Mouse (Mus musculus) MEL (cell line): ENCODE results near the gene Fam19a5. TPM values are rescaled to one million over a fixed set of nuclear protein-coding genes. Genes with fewer than 3 reads are reported as not detected.

Experiments
- DNase-seq: peaks from one replicate; pipeline ENCODE4 v3.0.0; 2011; ENCODE audit warnings: low read depth, low spot score
- H3K27ac ChIP-seq: 2 replicates; pipeline ENCODE4 v1.5.1; 2012; ENCODE audit warnings: low read depth, mild to moderate bottlenecking, control low read depth, low read length, moderate library complexity; ENCODE audit not compliant: control insufficient read depth
- H3K27me3 ChIP-seq, 2 experiments: fragments of 150-350 bp in 1 of 2; sonication (generic) in 1 of 2; 2 replicates each; pipeline ENCODE4 v1.6.1; 2012; ENCODE audit warnings: low read length in 2 of 2, mild to moderate bottlenecking in 2 of 2, improper control_type of control experiment in 1 of 2, moderate library complexity in 1 of 2; ENCODE audit not compliant: insufficient read depth in 2 of 2, control insufficient read depth in 1 of 2
- H3K36me3 ChIP-seq, 2 experiments: 2 replicates each; pipeline ENCODE4 v1.6.1; 2012 to 2014; ENCODE audit warnings: low read length in 2 of 2, improper control_type of control experiment in 1 of 2, inconsistent platforms in 1 of 2, mild to moderate bottlenecking in 1 of 2; ENCODE audit not compliant: insufficient read depth in 2 of 2, control insufficient read depth in 1 of 2
- H3K4me1 ChIP-seq, 2 experiments: fragments of 150-350 bp in 1 of 2; sonication (generic) in 1 of 2; 2 replicates each; pipeline ENCODE4 v1.6.1; 2012; ENCODE audit warnings: low read length in 2 of 2, improper control_type of control experiment in 1 of 2, mild to moderate bottlenecking in 1 of 2; ENCODE audit not compliant: insufficient read depth in 2 of 2, control insufficient read depth in 1 of 2
- H3K4me3 ChIP-seq, 2 experiments: fragments of 150-350 bp in 1 of 2; sonication (generic) in 1 of 2; 2 replicates each; pipeline ENCODE4 v1.5.1; 2012; ENCODE audit warnings: low read depth in 2 of 2, low read length in 2 of 2, mild to moderate bottlenecking in 2 of 2, moderate library complexity in 2 of 2, control low read depth in 1 of 2, improper control_type of control experiment in 1 of 2; ENCODE audit not compliant: control insufficient read depth in 1 of 2, insufficient read depth in 1 of 2
- H3K79me2 ChIP-seq: 2 replicates; pipeline ENCODE4 v1.6.1; 2012; ENCODE audit warnings: mild to moderate bottlenecking, low read length, moderate library complexity; ENCODE audit not compliant: control insufficient read depth, poor library complexity, insufficient read depth
- H3K9ac ChIP-seq: 2 replicates; pipeline ENCODE4 v1.6.1; 2012; ENCODE audit warnings: low read depth, mild to moderate bottlenecking, control low read depth, low read length, moderate library complexity; ENCODE audit not compliant: control insufficient read depth, poor library complexity, severe bottlenecking
- H3K9me3 ChIP-seq: fragments of 150-350 bp; sonication (generic); replicated peaks from 2 replicates; pipeline ENCODE4 v1.6.1; 2012; ENCODE audit warnings: mild to moderate bottlenecking, low read length, improper control_type of control experiment, moderate library complexity; ENCODE audit not compliant: insufficient read depth
- CHD1 ChIP-seq: IDR thresholded peaks from 2 replicates; pipeline ENCODE4 v1.6.1; 2012; ENCODE audit warnings: low read depth, mild to moderate bottlenecking, inconsistent platforms, low read length, improper control_type of control experiment
- CTCF ChIP-seq, 3 experiments: IDR thresholded peaks in 2 of 3; conservative IDR thresholded peaks in 1 of 3; 2 replicates each; pipeline ENCODE4 v1.5.1; 2011 to 2012; ENCODE audit warnings: low read length in 3 of 3, low read depth in 2 of 3, mild to moderate bottlenecking in 2 of 3, improper control_type of control experiment in 1 of 3, inconsistent platforms in 1 of 3, mixed read lengths in 1 of 3, moderate library complexity in 1 of 3; ENCODE audit not compliant: control insufficient read depth in 1 of 3, insufficient read depth in 1 of 3, poor library complexity in 1 of 3, severe bottlenecking in 1 of 3
- EP300 ChIP-seq, 2 experiments: IDR thresholded peaks; 2 replicates each; pipeline ENCODE4 v1.6.1; 2011; ENCODE audit warnings: improper control_type of control experiment in 2 of 2, low read length in 2 of 2, low read depth in 1 of 2, mild to moderate bottlenecking in 1 of 2
- ETS1 ChIP-seq: IDR thresholded peaks from 2 replicates; pipeline ENCODE4 v1.6.1; 2012; ENCODE audit warnings: low read depth, mild to moderate bottlenecking, inconsistent platforms, low read length, improper control_type of control experiment, moderate library complexity
- MAFK ChIP-seq: IDR thresholded peaks from 2 replicates; pipeline ENCODE4 v1.6.1; 2011; ENCODE audit warnings: low read depth, mild to moderate bottlenecking, low read length, improper control_type of control experiment, borderline replicate concordance
- MAZ ChIP-seq: IDR thresholded peaks from 2 replicates; pipeline ENCODE4 v1.6.1; 2012; ENCODE audit warnings: low read depth, mild to moderate bottlenecking, inconsistent platforms, low read length, improper control_type of control experiment
- MXI1 ChIP-seq: IDR thresholded peaks from 2 replicates; pipeline ENCODE4 v1.6.1; 2011; ENCODE audit warnings: mild to moderate bottlenecking, low read depth, low read length, improper control_type of control experiment
- POLR2A ChIP-seq, 2 experiments: IDR thresholded peaks; 2 replicates each; pipeline ENCODE4 v1.6.1; 2011 to 2012; ENCODE audit warnings: low read length in 2 of 2, mild to moderate bottlenecking in 2 of 2, control low read depth in 1 of 2, improper control_type of control experiment in 1 of 2, low read depth in 1 of 2, moderate library complexity in 1 of 2; ENCODE audit not compliant: control insufficient read depth in 1 of 2, insufficient read depth in 1 of 2, poor library complexity in 1 of 2
- RCOR1 ChIP-seq: IDR thresholded peaks from 2 replicates; pipeline ENCODE4 v1.6.1; 2012; ENCODE audit warnings: low read depth, mild to moderate bottlenecking, inconsistent platforms, low read length, improper control_type of control experiment
- SIN3A ChIP-seq: IDR thresholded peaks from 2 replicates; pipeline ENCODE4 v1.6.1; 2012; ENCODE audit warnings: low read length, improper control_type of control experiment, inconsistent platforms
- TCF12 ChIP-seq: IDR thresholded peaks from 2 replicates; pipeline ENCODE4 v1.6.1; 2014; ENCODE audit warnings: low read depth, mild to moderate bottlenecking, inconsistent platforms, low read length, improper control_type of control experiment, moderate library complexity
- ZMIZ1 ChIP-seq: IDR thresholded peaks from 2 replicates; pipeline ENCODE4 v1.6.1; 2012; ENCODE audit warnings: low read depth, mild to moderate bottlenecking, inconsistent platforms, low read length, improper control_type of control experiment, moderate library complexity
- polyA plus RNA-seq, 2 experiments: library from polyadenylated mRNA; stranded (reverse) in 1 of 2; unstranded in 1 of 2; fragments of >175 nt in 1 of 2; fragments of >200 nt in 1 of 2; gene quantifications; 2 replicates each; pipeline versions ENCODE4 v1.2.1 to v1.2.4; 2012; ENCODE audit warnings: low replicate concordance in 2 of 2, low read depth in 1 of 2; ENCODE audit not compliant: insufficient read length in 2 of 2, insufficient read depth in 1 of 2, missing spikeins in 1 of 2
- total RNA-seq: library from RNA; depleted of rRNA; stranded (reverse); fragments of 300-350 nt; gene quantifications from 2 replicates; pipeline ENCODE4 v1.2.3, GENCODE M21; 2012

The Fam19a5 gene
- total and polyA plus RNA-seq, 3 experiments, result not detected

DNA sequence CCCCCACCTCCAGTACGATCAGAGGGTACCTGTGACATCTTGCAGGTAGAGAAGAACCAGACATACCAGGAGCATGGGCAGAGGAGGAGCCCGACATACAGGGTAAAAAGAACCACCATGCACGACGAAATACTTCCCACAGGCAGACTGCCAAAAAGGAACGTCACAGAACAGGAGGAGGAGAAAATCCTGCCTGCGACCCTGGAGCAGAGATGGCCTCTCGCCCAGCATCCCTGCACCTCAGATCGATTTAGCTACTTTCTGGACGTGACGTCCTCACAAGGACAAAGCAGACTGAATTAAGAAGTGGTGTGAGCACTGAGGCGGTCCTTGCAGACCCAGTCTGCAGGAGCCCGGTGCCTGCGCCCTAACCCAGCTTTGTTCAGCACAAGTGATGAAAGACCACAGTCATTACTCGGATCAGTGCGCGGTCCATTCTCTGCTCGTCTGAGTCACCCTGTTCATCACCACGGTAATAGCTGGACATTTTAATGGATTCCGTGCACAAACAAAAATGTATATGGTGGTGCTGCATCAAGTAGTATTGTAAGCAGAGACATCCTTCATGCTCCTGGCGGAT is 182.6 kb downstream of the Fam19a5 start:
- TF ChIP-seq CTCF (IDR thresholded peaks at IDR 0.05 in 2 of 3, conservative IDR thresholded peaks at IDR 0.05 in 1 of 3; ENCODE audit: control insufficient read depth in 1 of 3, insufficient read depth in 1 of 3, low read depth in 2 of 3, low read length in 3 of 3, poor library complexity in 1 of 3, severe bottlenecking in 1 of 3), result no peak
- no peak for TF ChIP-seq SIN3A
- TF ChIP-seq MAZ, result no peak
- no peak for TF ChIP-seq TCF12
- no peak for TF ChIP-seq MXI1
- no peak for TF ChIP-seq RCOR1
- TF ChIP-seq MAFK, result no peak
- no peak for TF ChIP-seq ZMIZ1
- no peak for TF ChIP-seq CHD1
- no peak for TF ChIP-seq POLR2A (IDR thresholded peaks at IDR 0.05; ENCODE audit: control insufficient read depth in 1 of 2, insufficient read depth in 1 of 2, low read depth in 1 of 2, low read length in 2 of 2, poor library complexity in 1 of 2)
- TF ChIP-seq, all 39 proteins: peak for 0
- no peaks in the 10 kb centered on the region for H3K9me3 ChIP-seq
- H3K4me1 ChIP-seq, result no peaks in the 10 kb centered on the region
- H3K27ac ChIP-seq, result no peak overlapping the region
- DNase-seq, result no peak
- H3K9ac ChIP-seq, result no peak overlapping the region
- no peak overlapping the region for H3K4me3 ChIP-seq
- H3K36me3 ChIP-seq, result no peaks in the 10 kb centered on the region
- H3K27me3 ChIP-seq, result no peaks in the 10 kb centered on the region
- no peaks in the 10 kb centered on the region for H3K79me2 ChIP-seq

DNA sequence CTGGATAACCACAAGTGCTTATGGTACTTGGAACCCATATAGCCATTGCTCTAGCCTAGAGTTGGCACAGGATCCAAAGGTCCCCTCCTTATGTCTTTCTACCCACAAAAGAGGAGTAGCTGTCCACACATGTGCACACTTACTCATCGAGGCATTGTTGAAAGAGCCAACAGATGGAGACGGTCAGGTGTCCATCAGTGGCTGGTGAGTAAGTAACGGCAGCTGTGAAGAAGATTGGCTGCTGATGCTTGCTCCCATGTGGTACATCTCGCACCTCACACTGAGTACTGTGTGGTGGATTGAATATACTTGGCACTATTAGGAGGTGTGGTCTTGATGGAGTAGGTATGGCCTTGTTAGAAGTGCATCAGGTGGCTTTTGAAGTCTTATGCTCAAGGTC is 192.2 kb downstream of the Fam19a5 start:
- Histone ChIP-seq H3K36me3 (no peaks in the 10 kb centered on the region), H3K9me3 (no peaks in the 10 kb centered on the region), H3K27ac (no peak overlapping the region), H3K4me3 (no peak overlapping the region), H3K79me2 (no peaks in the 10 kb centered on the region), H3K4me1 (no peaks in the 10 kb centered on the region), H3K9ac (no peak overlapping the region), H3K27me3 (no peaks in the 10 kb centered on the region)
- no peak for DNase-seq
- no peak for TF ChIP-seq CTCF (IDR thresholded peaks at IDR 0.05 in 2 of 3, conservative IDR thresholded peaks at IDR 0.05 in 1 of 3; ENCODE audit: control insufficient read depth in 1 of 3, insufficient read depth in 1 of 3, low read depth in 2 of 3, low read length in 3 of 3, poor library complexity in 1 of 3, severe bottlenecking in 1 of 3)
- no peak for TF ChIP-seq ZMIZ1
- TF ChIP-seq SIN3A, result no peak
- TF ChIP-seq EP300 (IDR thresholded peaks at IDR 0.05; ENCODE audit: low read depth in 1 of 2, low read length in 2 of 2), result no peak

DNA sequence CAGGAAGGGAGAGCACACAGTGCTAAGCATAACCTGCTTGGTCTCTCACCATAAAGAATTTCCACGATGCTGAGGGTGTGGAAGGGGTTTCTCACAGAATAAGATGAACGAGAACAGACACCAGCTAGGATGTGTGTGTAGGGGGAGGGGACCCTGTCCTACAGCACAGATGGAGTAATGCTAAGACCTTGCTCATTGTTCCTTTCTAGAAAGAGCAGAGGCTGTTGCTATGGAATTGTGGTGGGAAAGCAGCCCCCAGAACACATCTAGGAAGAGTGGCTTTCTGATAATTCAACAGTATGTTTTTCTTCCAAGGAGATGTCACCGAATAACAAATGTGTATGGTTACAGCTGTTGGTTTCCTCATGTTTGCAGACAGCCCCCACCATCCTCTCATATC is 211.4 kb downstream of the Fam19a5 start:
- H3K9ac ChIP-seq, result no peak overlapping the region
- no peak overlapping the region for H3K4me3 ChIP-seq
- no peaks in the 10 kb centered on the region for H3K79me2 ChIP-seq
- no peak for DNase-seq
- H3K27ac ChIP-seq, result no peak overlapping the region
- H3K36me3 ChIP-seq, result no peaks in the 10 kb centered on the region
- H3K27me3 ChIP-seq, result no peaks in the 10 kb centered on the region
- no peak for TF ChIP-seq ETS1
- H3K4me1 ChIP-seq, result no peaks in the 10 kb centered on the region
- H3K9me3 ChIP-seq, result no peaks in the 10 kb centered on the region
